Mouse (Mus musculus): ENCODE data around the gene Rragd. TPM values are rescaled to one million over a fixed set of nuclear protein-coding genes. Genes with fewer than 3 reads are reported as not detected.

The Rragd gene
- 4.9 TPM for polyA plus RNA-seq (2012; fragmentation: generic; extraction: Trizol)
- long read RNA-seq, experiment 1, partial matches to known transcripts = 0 of 2 reads
- long read RNA-seq, experiment 1, other reads (novel, unspliced or antisense) = 2 of 2 reads
- long read RNA-seq, experiment 2, full-length matches to known transcripts = 5 of 6 reads
- long read RNA-seq, experiment 2, partial matches to known transcripts = 0 of 6 reads
- long read RNA-seq, experiment 2, other reads (novel, unspliced or antisense) = 1 of 6 reads

DNA sequence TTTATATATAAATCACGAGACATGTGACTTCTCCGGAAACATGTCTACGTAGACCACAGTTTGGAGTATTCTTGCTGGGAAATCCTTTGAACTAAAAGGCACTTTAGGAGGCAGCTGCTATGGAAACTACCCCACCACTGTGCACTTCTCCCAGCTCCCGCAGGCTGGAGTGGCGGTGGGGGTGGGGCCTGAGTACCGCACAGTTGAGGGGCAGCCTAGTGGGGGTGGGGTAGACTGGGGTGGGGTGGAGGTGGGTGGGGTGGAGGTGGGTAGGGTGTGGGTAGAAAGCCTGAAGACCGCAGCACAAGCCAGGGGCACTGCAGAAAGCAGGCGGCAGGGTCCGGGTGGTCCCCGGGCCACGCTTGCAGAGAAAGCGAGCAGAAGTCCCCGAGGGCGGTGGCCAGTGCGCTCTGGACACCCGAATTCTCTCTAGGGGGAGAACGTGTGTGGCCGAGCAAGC, at the start of gene Rragd:
Gene Rragd, plus strand, starts transcription at position 322 of the 460 bp plus-strand sequence.
- TF ChIP-seq MYOG (IDR thresholded peaks at IDR 0.05; ENCODE audit: control insufficient read depth, extremely low read depth, insufficient read length) (no peak), CEBPB (IDR thresholded peaks at IDR 0.05; ENCODE audit: low read depth) (no peak), CTCF (IDR thresholded peaks at IDR 0.05; ENCODE audit: control insufficient read depth, insufficient read depth, insufficient read length) (no peak), MYOD1 (IDR thresholded peaks at IDR 0.05; ENCODE audit: control insufficient read depth, insufficient read length, low read depth) (no peak), MAX (IDR thresholded peaks at IDR 0.05) (no peak), USF1 (IDR thresholded peaks at IDR 0.05; ENCODE audit: low read depth) (no peak), FOSL1 (IDR thresholded peaks at IDR 0.05; ENCODE audit: insufficient read depth, low read length, poor library complexity, severe bottlenecking) (no peak)
- H3K27me3 ChIP-seq (ENCODE audit: control insufficient read depth, insufficient read depth, insufficient read length) = no peaks in the 10 kb centered on the region

DNA sequence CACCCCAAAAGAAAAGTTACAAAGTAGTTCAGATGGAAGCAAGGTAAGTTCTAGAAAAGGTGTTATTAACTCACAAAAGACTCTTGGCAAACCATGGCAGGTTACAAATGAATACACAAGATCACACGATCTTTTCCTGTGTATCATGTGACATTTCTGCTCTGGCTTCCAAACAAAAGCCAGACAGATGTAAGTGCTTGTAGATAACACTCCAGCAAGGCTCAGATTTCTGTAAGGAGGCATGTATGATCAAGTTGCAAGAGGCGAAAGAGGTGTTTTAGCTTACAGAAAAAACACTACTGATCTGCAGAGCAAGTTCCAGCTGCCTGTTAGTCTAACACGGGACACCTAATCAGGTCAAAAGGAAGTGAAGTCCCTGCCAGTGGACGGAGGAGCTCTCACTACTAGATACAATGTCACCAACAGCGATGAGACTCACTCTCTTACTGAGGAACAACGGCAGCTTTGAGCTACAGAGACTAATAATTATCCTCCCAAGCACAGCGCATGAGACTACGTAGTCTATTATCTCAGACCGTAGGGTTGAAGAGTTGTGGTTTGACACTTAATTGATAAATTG, 46.0 kb upstream of the Rragd start:
- no peak for TF ChIP-seq MYOG (IDR thresholded peaks at IDR 0.05; ENCODE audit: control insufficient read depth, extremely low read depth, insufficient read length)
- no peak for TF ChIP-seq CTCF (IDR thresholded peaks at IDR 0.05; ENCODE audit: control insufficient read depth, insufficient read depth, insufficient read length)
- TF ChIP-seq CEBPB (IDR thresholded peaks at IDR 0.05; ENCODE audit: low read depth) = no peak
- no peak for TF ChIP-seq FOSL1 (IDR thresholded peaks at IDR 0.05; ENCODE audit: insufficient read depth, low read length, poor library complexity, severe bottlenecking)
- TF ChIP-seq MYOD1 (IDR thresholded peaks at IDR 0.05; ENCODE audit: control insufficient read depth, insufficient read length, low read depth) = no peak
- no peak for TF ChIP-seq MAX (IDR thresholded peaks at IDR 0.05)
- TF ChIP-seq USF1 (IDR thresholded peaks at IDR 0.05; ENCODE audit: low read depth) = no peak
- Histone ChIP-seq H3ac (ENCODE audit: control insufficient read depth, insufficient read length, low read depth) (no peak overlapping the region), H3K79me3 (ENCODE audit: low read depth) (no peaks in the 10 kb centered on the region), H3K36me3 (ENCODE audit: control insufficient read depth, insufficient read depth) (no peaks in the 10 kb centered on the region), H3K79me2 (ENCODE audit: control insufficient read depth, insufficient read depth) (no peaks in the 10 kb centered on the region), H3K4me3 (ENCODE audit: insufficient read depth, poor library complexity, severe bottlenecking) (no peak overlapping the region), H3K27me3 (ENCODE audit: control insufficient read depth, insufficient read depth, insufficient read length) (no peaks in the 10 kb centered on the region)

More for the DNA sequence above, at the start of gene Rragd:
- H3K79me3 ChIP-seq (ENCODE audit: low read depth) = no peaks in the 10 kb centered on the region
- peak within 1 kb of the TSS; percentile 25 for H3K4me3 ChIP-seq (ENCODE audit: insufficient read depth, poor library complexity, severe bottlenecking)
- H3K36me3 ChIP-seq (ENCODE audit: control insufficient read depth, insufficient read depth) = no peaks in the 10 kb centered on the region
- no peaks in the 10 kb centered on the region for H3K79me2 ChIP-seq (ENCODE audit: control insufficient read depth, insufficient read depth)
- H3ac ChIP-seq (ENCODE audit: control insufficient read depth, insufficient read length, low read depth) = peak within 1 kb of the TSS; percentile 56

DNA sequence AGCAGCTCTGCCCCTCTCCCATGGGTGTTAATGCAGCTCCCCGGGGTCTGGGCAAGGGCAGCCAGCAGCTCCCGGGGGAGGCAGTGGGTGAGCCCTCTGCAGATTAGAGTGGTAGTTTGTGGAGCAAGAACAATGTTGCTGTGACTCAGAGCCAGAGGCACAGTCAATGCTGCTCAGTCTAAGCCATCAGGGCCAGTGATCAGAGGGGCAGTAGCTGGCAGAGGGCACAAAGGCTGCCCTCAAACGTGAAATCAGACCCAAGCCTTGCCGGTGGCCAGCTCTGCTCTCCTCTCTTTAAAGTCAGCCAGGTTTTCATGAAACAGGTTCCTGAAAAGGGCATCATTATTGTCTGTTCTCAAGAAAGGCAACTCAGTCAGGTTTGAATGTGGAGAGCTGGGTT, 43.3 kb upstream of the Rragd start:
- TF ChIP-seq CTCF (IDR thresholded peaks at IDR 0.05; ENCODE audit: control insufficient read depth, insufficient read depth, insufficient read length) (no peak), MYOD1 (IDR thresholded peaks at IDR 0.05; ENCODE audit: control insufficient read depth, insufficient read length, low read depth) (no peak), USF1 (IDR thresholded peaks at IDR 0.05; ENCODE audit: low read depth) (no peak), CEBPB (IDR thresholded peaks at IDR 0.05; ENCODE audit: low read depth) (no peak), FOSL1 (IDR thresholded peaks at IDR 0.05; ENCODE audit: insufficient read depth, low read length, poor library complexity, severe bottlenecking) (no peak), MYOG (IDR thresholded peaks at IDR 0.05; ENCODE audit: control insufficient read depth, extremely low read depth, insufficient read length) (no peak), MAX (IDR thresholded peaks at IDR 0.05) (no peak)
- H3K4me3 ChIP-seq (ENCODE audit: insufficient read depth, poor library complexity, severe bottlenecking) = no peak overlapping the region

DNA sequence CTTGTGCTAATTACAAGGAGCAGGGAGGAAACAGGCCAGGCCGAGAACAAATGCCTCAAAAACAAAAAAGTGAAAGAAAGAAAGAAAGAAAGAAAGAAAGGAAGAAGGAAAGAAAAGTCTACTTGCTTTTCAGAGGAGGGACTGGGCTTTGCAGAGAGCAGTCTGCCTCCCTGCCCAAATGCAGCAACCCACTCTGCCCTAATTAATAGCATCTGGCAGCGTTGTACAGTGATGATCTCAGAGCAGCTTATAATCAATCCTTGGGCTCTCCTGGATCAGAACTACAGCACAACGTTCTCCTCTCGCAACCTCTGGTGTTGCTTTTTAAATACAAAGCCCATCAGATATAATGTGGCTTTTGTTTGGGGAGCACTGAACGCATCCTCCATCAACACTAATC, 42.9 kb upstream of the Rragd start:
- TF ChIP-seq CTCF (IDR thresholded peaks at IDR 0.05; ENCODE audit: control insufficient read depth, insufficient read depth, insufficient read length) = no peak
- no peak for TF ChIP-seq USF1 (IDR thresholded peaks at IDR 0.05; ENCODE audit: low read depth)
- no peak for TF ChIP-seq CEBPB (IDR thresholded peaks at IDR 0.05; ENCODE audit: low read depth)
- TF ChIP-seq MYOD1 (IDR thresholded peaks at IDR 0.05; ENCODE audit: control insufficient read depth, insufficient read length, low read depth) = no peak
- no peak for TF ChIP-seq MYOG (IDR thresholded peaks at IDR 0.05; ENCODE audit: control insufficient read depth, extremely low read depth, insufficient read length)
- TF ChIP-seq FOSL1 (IDR thresholded peaks at IDR 0.05; ENCODE audit: insufficient read depth, low read length, poor library complexity, severe bottlenecking) = no peak
- TF ChIP-seq MAX (IDR thresholded peaks at IDR 0.05) = no peak
- H3K36me3 ChIP-seq (ENCODE audit: control insufficient read depth, insufficient read depth) = no peaks in the 10 kb centered on the region
- H3K79me3 ChIP-seq (ENCODE audit: low read depth) = no peaks in the 10 kb centered on the region
- H3ac ChIP-seq (ENCODE audit: control insufficient read depth, insufficient read length, low read depth) = no peak overlapping the region
- no peaks in the 10 kb centered on the region for H3K27me3 ChIP-seq (ENCODE audit: control insufficient read depth, insufficient read depth, insufficient read length)
- H3K4me3 ChIP-seq (ENCODE audit: insufficient read depth, poor library complexity, severe bottlenecking) = no peak overlapping the region
- no peaks in the 10 kb centered on the region for H3K79me2 ChIP-seq (ENCODE audit: control insufficient read depth, insufficient read depth)

More for the DNA sequence above, 43.3 kb upstream of the Rragd start:
- Histone ChIP-seq H3K79me3 (ENCODE audit: low read depth) (no peaks in the 10 kb centered on the region), H3ac (ENCODE audit: control insufficient read depth, insufficient read length, low read depth) (no peak overlapping the region), H3K27me3 (ENCODE audit: control insufficient read depth, insufficient read depth, insufficient read length) (no peaks in the 10 kb centered on the region), H3K36me3 (ENCODE audit: control insufficient read depth, insufficient read depth) (no peaks in the 10 kb centered on the region), H3K79me2 (ENCODE audit: control insufficient read depth, insufficient read depth) (no peaks in the 10 kb centered on the region)

DNA sequence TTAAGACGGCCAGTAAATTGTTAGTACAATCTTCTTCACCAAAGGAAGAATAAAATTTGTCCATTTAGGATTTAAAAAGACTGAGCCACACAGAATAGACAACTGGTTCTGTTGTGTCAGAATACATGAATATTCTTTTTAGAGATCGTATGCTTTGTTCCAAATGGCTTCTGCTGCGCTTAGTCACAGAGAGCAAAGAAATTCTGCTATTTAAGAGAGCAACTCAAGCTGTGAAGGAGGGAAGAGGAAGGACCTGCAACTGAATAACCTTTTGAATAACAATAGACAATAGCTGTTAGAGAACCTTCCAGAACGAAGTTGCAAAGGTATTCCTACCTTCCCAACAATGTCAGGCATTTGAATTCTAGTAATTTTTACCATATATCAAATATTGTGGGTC, 41.9 kb upstream of the Rragd start:
- Histone ChIP-seq H3K27me3 (ENCODE audit: control insufficient read depth, insufficient read depth, insufficient read length) (no peaks in the 10 kb centered on the region), H3ac (ENCODE audit: control insufficient read depth, insufficient read length, low read depth) (no peak overlapping the region), H3K4me3 (ENCODE audit: insufficient read depth, poor library complexity, severe bottlenecking) (no peak overlapping the region), H3K79me2 (ENCODE audit: control insufficient read depth, insufficient read depth) (no peaks in the 10 kb centered on the region), H3K36me3 (ENCODE audit: control insufficient read depth, insufficient read depth) (no peaks in the 10 kb centered on the region), H3K79me3 (ENCODE audit: low read depth) (no peaks in the 10 kb centered on the region)
- TF ChIP-seq MAX (IDR thresholded peaks at IDR 0.05) = no peak
- TF ChIP-seq CEBPB (IDR thresholded peaks at IDR 0.05; ENCODE audit: low read depth) = no peak
- TF ChIP-seq MYOD1 (IDR thresholded peaks at IDR 0.05; ENCODE audit: control insufficient read depth, insufficient read length, low read depth) = no peak
- no peak for TF ChIP-seq USF1 (IDR thresholded peaks at IDR 0.05; ENCODE audit: low read depth)
- TF ChIP-seq MYOG (IDR thresholded peaks at IDR 0.05; ENCODE audit: control insufficient read depth, extremely low read depth, insufficient read length) = no peak
- no peak for TF ChIP-seq FOSL1 (IDR thresholded peaks at IDR 0.05; ENCODE audit: insufficient read depth, low read length, poor library complexity, severe bottlenecking)
- no peak for TF ChIP-seq CTCF (IDR thresholded peaks at IDR 0.05; ENCODE audit: control insufficient read depth, insufficient read depth, insufficient read length)

Measured in C2C12 (cell line).